Mouse (Mus musculus) thymus, postnatal 10 days (tissue): ENCODE measurements around the gene Pou1f1.

ENCODE experiments used
- DNase-seq, 2 experiments: peaks; one replicate each; pipeline ENCODE4 v3.0.0; 2021; ENCODE audit warnings: low spot score in 2 of 2

Pou1f1 gene

GRCm38 (mm10) chr16:65564306-65564705 is 44.0 kb downstream of the Pou1f1 start:
- DNase-seq = no peak

- no peak for DNase-seq
These were observed 44.6 kb downstream of the Pou1f1 start for GRCm38 (mm10) chr16:65564951-65565350.

- DNase-seq = no peak
These were observed 48.5 kb downstream of the Pou1f1 start for GRCm38 (mm10) chr16:65568853-65569252.

- no peak for DNase-seq
These were observed 57.2 kb downstream of the Pou1f1 start for GRCm38 (mm10) chr16:65577298-65578029.
